Comparison of ENCODE assay signal across 8 mouse cellular contexts in the genomic region with DNA sequence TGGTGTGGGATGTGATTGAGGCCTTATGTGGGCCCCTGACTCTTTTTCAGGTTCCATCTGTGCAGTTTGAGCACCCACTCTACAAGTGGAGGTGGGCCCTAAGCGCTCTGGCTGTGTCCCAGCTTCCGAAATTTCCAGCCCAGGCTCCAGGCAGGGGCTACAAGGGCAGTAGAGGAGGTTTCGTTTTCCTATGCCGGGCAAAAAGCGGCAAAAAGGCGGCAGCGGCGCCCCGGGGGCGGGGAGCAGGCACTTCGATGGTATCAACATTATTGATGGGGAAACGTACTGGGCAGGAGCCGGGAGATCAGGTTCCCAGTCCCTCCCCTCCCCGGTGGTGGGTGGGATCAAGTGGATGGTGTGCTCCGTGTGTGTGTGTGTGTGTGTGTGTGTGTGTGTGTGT. TPM values are rescaled to one million over a fixed set of nuclear protein-coding genes. Genes with fewer than 3 reads are reported as not detected.
DNase-seq lines count a peak whose midpoint lies in the region; ATAC-seq and TF ChIP-seq lines count a peak whose summit lies in the region.

No protein-coding gene starts in this region.

- H3K9ac ChIP-seq in hindbrain, embryonic 15.5 days, result no peak overlapping the region
- H3K9ac ChIP-seq in liver, adult 2 months (ENCODE audit: low read depth, low read length), result peak overlapping the region; percentile 29

- peaks cover 40% of the 10 kb centered on the region for H3K4me1 ChIP-seq in hindbrain, embryonic 15.5 days (replicated peaks)
- peaks cover 14% of the 10 kb centered on the region for H3K4me1 ChIP-seq in liver, adult 2 months (ENCODE audit: control insufficient read depth, insufficient read depth, low read length)

- intact Hi-C loops in gastrocnemius, adult 2 months (cut with DNase I), result no loop called here
- intact Hi-C loops in gastrocnemius, postnatal 36 days (cut with DNase I), result no loop called here

- H3K36me3 ChIP-seq in hindbrain, embryonic 15.5 days, result no peaks in the 10 kb centered on the region
- no peaks in the 10 kb centered on the region for H3K36me3 ChIP-seq in liver, adult 2 months (ENCODE audit: control insufficient read depth, insufficient read depth, low read length)

- peaks cover 41% of the 10 kb centered on the region for H3K27me3 ChIP-seq in hindbrain, embryonic 15.5 days
- no peaks in the 10 kb centered on the region for H3K27me3 ChIP-seq in liver, adult 2 months (ENCODE audit: control insufficient read depth, insufficient read depth, low read length)

- TF ChIP-seq POLR2A in brain, embryonic 14.5 days (IDR thresholded peaks at IDR 0.05; ENCODE audit: borderline replicate concordance, extremely low read depth, insufficient read depth, insufficient read length, poor library complexity, severe bottlenecking), result no peak
- no peak for TF ChIP-seq POLR2A in liver, adult 2 months (IDR thresholded peaks at IDR 0.05; ENCODE audit: extremely low read depth, insufficient read depth, low read length)

- DNase-seq in gastrocnemius, adult 2 months, result no peak
- DNase-seq in gastrocnemius, adult 18-20 months (ENCODE audit: low spot score), result no peak
- peak; percentile 80 for DNase-seq in brain, embryonic 14.5 days (ENCODE audit: low read depth)
- DNase-seq in liver, adult 2 months (ENCODE audit: extremely low read depth, low read depth, low spot score), result peak; percentile 33
- peak; percentile 49 for DNase-seq in yolk sac, embryonic 10.5 days (ENCODE audit: low spot score)
- DNase-seq in gastrocnemius, postnatal 36 days, result no peak
- no peak for DNase-seq in frontal cortex, postnatal 14 days (ENCODE audit: low spot score in 2 of 2)

- H3K4me2 ChIP-seq in hindbrain, embryonic 15.5 days, result peak overlapping the region; percentile 69

- H3K9me3 ChIP-seq in hindbrain, embryonic 15.5 days, result no peaks in the 10 kb centered on the region

- ATAC-seq in hindbrain, embryonic 15.5 days (ENCODE audit: low FRiP score, low read depth), result no peak

- peaks cover 2% of the 10 kb centered on the region; the same call in 1 of the 2 replicates for H3K79me2 ChIP-seq in liver, adult 2 months (ENCODE audit: control insufficient read depth, insufficient read depth, low read length)

- TF ChIP-seq CTCF in gastrocnemius, adult 2 months (IDR thresholded peaks at IDR 0.05), result no peak
- TF ChIP-seq CTCF in brain, embryonic 14.5 days (IDR thresholded peaks at IDR 0.05; ENCODE audit: borderline replicate concordance, extremely low read depth, insufficient read depth, insufficient read length), result no peak
- TF ChIP-seq CTCF in liver, adult 2 months (IDR thresholded peaks at IDR 0.05; ENCODE audit: low read depth, low read length), result no peak

- H3K4me3 ChIP-seq in gastrocnemius, adult 2 months, result peak overlapping the region; percentile 5; the same call in 1 of the 2 replicates
- peak overlapping the region; percentile 12; the same call in 1 of the 2 replicates for H3K4me3 ChIP-seq in hindbrain, embryonic 15.5 days
- peak overlapping the region; percentile 25; the same call in 1 of the 2 replicates for H3K4me3 ChIP-seq in liver, adult 2 months (ENCODE audit: insufficient read depth, low read depth, low read length)

- 2% methylated on average over 14 of the region's 15 CpGs for WGBS in hindbrain, embryonic 15.5 days
- under 1% methylated on average over 15 of the region's 15 CpGs for WGBS in liver, adult 2 months

- no peak overlapping the region for H3K27ac ChIP-seq in gastrocnemius, adult 2 months
- H3K27ac ChIP-seq in hindbrain, embryonic 15.5 days (replicated peaks), result peak overlapping the region; percentile 52; the same call in 1 of the 2 replicates
- no peak overlapping the region for H3K27ac ChIP-seq in liver, adult 2 months (replicated peaks; ENCODE audit: insufficient read depth, low read depth, low read length)

RNA-seq across cellular contexts. Expression of a gene that starts 2.3 kb away (rescaled TPM):
- total RNA-seq in gastrocnemius, adult 2 months (2021), result not detected
- total RNA-seq in gastrocnemius, adult 18-20 months (2021), result not detected
- polyA plus RNA-seq in brain, embryonic 14.5 days (2012; rRNA removed), result 23.3 TPM in 2 replicates
- 6.0 and 8.1 TPM in 2 replicates for polyA plus RNA-seq in hindbrain, embryonic 15.5 days (2015; fragmentation: Nextera tagmentation; extraction: Ambion mirVana)
- 6.2 and 9.5 TPM in 2 replicates for total RNA-seq in liver, adult 2 months (2014; rRNA removed)
- polyA plus RNA-seq in liver, adult 2 months (2012; rRNA removed), result 19.4 and 22.7 TPM in 2 replicates
- not detected for total RNA-seq in gastrocnemius, postnatal 36 days (2021)

Comparison
In these comparisons a context has a peak if more than half of its experiments do, and no peak if none do; other contexts are left out.
1. DNase-seq: peak in brain, embryonic 14.5 days (single experiment), liver, adult 2 months (single experiment) and yolk sac, embryonic 10.5 days (single experiment); none in gastrocnemius, adult 2 months (single experiment), gastrocnemius, adult 18-20 months (single experiment), gastrocnemius, postnatal 36 days (0 of 2) and frontal cortex, postnatal 14 days (0 of 2).
2. Peak in every context shown above with its lines, with median percentiles within 50 percentile points of each other: H3K4me3 ChIP-seq.